Mouse (Mus musculus) pancreas, adult 10 weeks (tissue): ENCODE measurements around the gene Arl6ip6. TPM values are rescaled to one million over a fixed set of nuclear protein-coding genes. Genes with fewer than 3 reads are reported as not detected.

Experiments
- polyA plus RNA-seq: library from polyadenylated mRNA; stranded (reverse); fragments of 350-450 nt; fragmentation: Illumina TruSeq; extraction: RNeasy Lipid Tissue Mini Kit (QIAGEN cat#74804); gene quantifications from one replicate; pipeline ENCODE4 v1.2.3, GENCODE M21; 2015; ENCODE audit warnings: low read depth, low replicate concordance; ENCODE audit not compliant: insufficient read depth

Gene Arl6ip6
- polyA plus RNA-seq, result 4.2 TPM

GRCm38 (mm10) chr2:53191523-53192220 is at the start of gene Arl6ip6:
Gene Arl6ip6, plus strand, starts transcription at chr2:53191726.

DNA sequence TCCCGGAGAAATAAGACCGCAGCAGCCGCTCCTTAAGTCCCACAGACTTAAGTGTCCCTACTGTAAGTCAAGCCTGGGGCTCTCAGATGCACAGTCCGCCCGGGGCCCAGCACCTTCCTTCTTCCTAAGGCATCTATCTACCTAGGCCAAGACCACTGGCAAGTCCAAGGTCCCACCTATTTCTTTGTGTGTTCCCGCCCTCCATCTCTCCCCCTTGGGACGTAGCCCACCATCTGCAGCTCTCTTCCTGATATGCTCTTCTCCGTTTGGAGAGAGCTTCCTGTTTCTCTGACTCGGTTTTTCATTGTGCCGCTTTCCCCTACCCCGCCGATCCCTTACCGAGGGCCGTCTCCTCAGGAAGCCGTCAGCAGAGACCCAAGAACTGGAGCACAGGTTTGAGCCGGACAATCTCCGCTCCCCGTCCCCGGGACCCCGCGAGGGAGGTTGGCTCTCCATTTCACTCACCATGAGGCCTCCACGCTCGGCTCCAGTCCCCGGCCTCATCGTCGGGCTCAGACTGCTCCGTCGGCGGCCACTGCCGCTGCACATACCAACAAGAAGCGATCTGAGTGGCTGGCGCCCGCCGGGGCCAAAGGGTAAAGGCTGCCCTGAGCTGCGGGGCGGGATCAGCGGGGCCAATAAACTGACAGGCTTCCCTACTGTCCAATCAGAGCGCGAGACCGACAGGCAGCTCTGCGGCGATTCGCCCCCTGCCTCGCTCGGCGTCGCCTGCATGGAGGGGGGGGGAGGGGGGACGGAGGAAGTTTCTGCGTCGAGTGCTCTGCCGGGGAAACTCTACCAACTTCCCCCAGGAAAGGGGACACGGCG is 628 bp upstream of the Arl6ip6 start, which contains the start of gene Prpf40a:
Gene Prpf40a, minus strand, starts transcription at position 601 of the 828 bp plus-strand sequence.

Other genes starting within 250 kb of the Arl6ip6 start
- gene Prpf40a, start 442 bp upstream of the Arl6ip6 start, polyA plus RNA-seq, result 8.6 TPM